8 mouse cellular contexts compared by ENCODE assay signal in the genomic region with DNA sequence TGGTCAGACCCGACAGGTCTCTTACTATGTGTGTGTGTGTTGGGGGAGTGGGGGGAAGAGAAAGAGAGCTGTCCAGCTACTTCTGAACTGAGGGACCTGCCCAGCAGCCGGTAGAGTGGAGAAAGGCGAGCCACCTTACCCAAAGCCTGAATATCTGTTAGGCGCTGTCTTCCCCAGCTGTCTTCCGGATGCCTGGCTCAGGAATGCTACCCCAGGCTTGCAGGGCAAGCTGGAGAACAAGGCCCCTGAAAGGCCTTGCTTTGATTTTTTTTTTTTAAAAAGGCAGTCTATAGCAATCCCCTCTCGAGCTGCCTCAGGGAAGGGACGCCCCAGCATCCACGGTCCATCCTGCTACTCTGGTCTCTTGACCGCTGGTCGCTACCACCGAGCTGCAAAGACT. TPM values are rescaled to one million over a fixed set of nuclear protein-coding genes. Genes with fewer than 3 reads are reported as not detected.
A peak's percentile ranks its signal among the peaks of the same experiment; 100 is the strongest.
DNase-seq lines count a peak whose midpoint lies in the region; ATAC-seq lines count a peak whose summit lies in the region.

No protein-coding gene starts in this region.

- H3K4me3 ChIP-seq in heart, embryonic 13.5 days, result no peak overlapping the region
- no peak overlapping the region for H3K4me3 ChIP-seq in embryonic facial prominence, embryonic 15.5 days (replicated peaks)
- no peak overlapping the region for H3K4me3 ChIP-seq in limb, embryonic 13.5 days

- H3K27me3 ChIP-seq in heart, embryonic 13.5 days (replicated peaks), result no peaks in the 10 kb centered on the region
- H3K27me3 ChIP-seq in embryonic facial prominence, embryonic 15.5 days, result no peaks in the 10 kb centered on the region
- no peaks in the 10 kb centered on the region for H3K27me3 ChIP-seq in limb, embryonic 13.5 days

- DNase-seq in heart, postnatal 4 days, result no peak
- DNase-seq in ES-CJ7 (ENCODE audit: low read depth, low spot score), result peak; percentile 34
- DNase-seq in right cerebral cortex, postnatal 25 days, result no peak
- no peak for DNase-seq in thymus, adult 18-20 months
- no peak for DNase-seq in gastrocnemius, adult 8-10 months (ENCODE audit: low spot score in 2 of 2)

- peak overlapping the region; percentile 96 for H3K9ac ChIP-seq in heart, embryonic 13.5 days
- no peak overlapping the region for H3K9ac ChIP-seq in embryonic facial prominence, embryonic 15.5 days
- H3K9ac ChIP-seq in limb, embryonic 13.5 days, result peak overlapping the region; percentile 99; the same call in 1 of the 2 replicates

- peaks cover 10% of the 10 kb centered on the region; the same call in 1 of the 2 replicates for H3K36me3 ChIP-seq in heart, embryonic 13.5 days
- H3K36me3 ChIP-seq in embryonic facial prominence, embryonic 15.5 days, result no peaks in the 10 kb centered on the region
- peaks cover 6% of the 10 kb centered on the region; the same call in 1 of the 2 replicates for H3K36me3 ChIP-seq in limb, embryonic 13.5 days

- no peaks in the 10 kb centered on the region for H3K9me3 ChIP-seq in heart, embryonic 13.5 days
- no peaks in the 10 kb centered on the region for H3K9me3 ChIP-seq in embryonic facial prominence, embryonic 15.5 days (replicated peaks)
- no peaks in the 10 kb centered on the region for H3K9me3 ChIP-seq in limb, embryonic 13.5 days

- no peak for ATAC-seq in heart, embryonic 13.5 days (ENCODE audit: extremely low read depth, insufficient number of reproducible peaks, low FRiP score, low TSS enrichment)
- no peak for ATAC-seq in embryonic facial prominence, embryonic 15.5 days (ENCODE audit: insufficient number of reproducible peaks, low FRiP score, low TSS enrichment, low read depth)
- no peak for ATAC-seq in limb, embryonic 13.5 days (ENCODE audit: low FRiP score, low read depth)

- 33% methylated on average over 11 of the region's 11 CpGs for WGBS in heart, embryonic 13.5 days
- WGBS in embryonic facial prominence, embryonic 15.5 days, result 33% methylated on average over 11 of the region's 11 CpGs
- 33% methylated on average over 11 of the region's 11 CpGs for WGBS in limb, embryonic 13.5 days

- H3K27ac ChIP-seq in heart, embryonic 13.5 days (replicated peaks), result peak overlapping the region; percentile 97
- peak overlapping the region; percentile 85 for H3K27ac ChIP-seq in embryonic facial prominence, embryonic 15.5 days (replicated peaks)
- H3K27ac ChIP-seq in limb, embryonic 13.5 days, result peak overlapping the region; percentile 89; the same call in 1 of the 2 replicates

- H3K4me2 ChIP-seq in heart, embryonic 13.5 days, result peak overlapping the region; percentile 99; the same call in 1 of the 2 replicates
- peak overlapping the region; percentile 79; the same call in 1 of the 2 replicates for H3K4me2 ChIP-seq in embryonic facial prominence, embryonic 15.5 days (replicated peaks)
- H3K4me2 ChIP-seq in limb, embryonic 13.5 days (replicated peaks), result peak overlapping the region; percentile 98

- H3K4me1 ChIP-seq in heart, embryonic 13.5 days, result peaks cover 56% of the 10 kb centered on the region
- H3K4me1 ChIP-seq in embryonic facial prominence, embryonic 15.5 days, result peaks cover 55% of the 10 kb centered on the region
- peaks cover 51% of the 10 kb centered on the region for H3K4me1 ChIP-seq in limb, embryonic 13.5 days

RNA-seq across cellular contexts. Expression of a gene that starts 32.6 kb away (rescaled TPM):
- 83.7 and 88.0 TPM in 2 replicates for polyA plus RNA-seq in heart, embryonic 13.5 days (2015; fragmentation: Nextera tagmentation; extraction: Ambion mirVana)
- total RNA-seq in heart, postnatal 4 days (2021), result 100 to 1,000 TPM; 115 to 116 TPM
- 90.2 and 94.5 TPM in 2 replicates for polyA plus RNA-seq in embryonic facial prominence, embryonic 15.5 days (2015; fragmentation: Nextera tagmentation; extraction: Ambion mirVana)
- polyA plus RNA-seq in limb, embryonic 13.5 days (2015; fragmentation: Nextera tagmentation; extraction: Ambion mirVana), result 86.4 and 94.5 TPM in 2 replicates
- total RNA-seq in gastrocnemius, adult 8-10 months (2022), result 10 to 100 TPM; 36.3 to 53.3 (median 39.2) TPM

RNA-seq across cellular contexts. Expression of a gene that starts 49.0 kb away (rescaled TPM):
- 4.4 and 5.2 TPM in 2 replicates for polyA plus RNA-seq in heart, embryonic 13.5 days (2015; fragmentation: Nextera tagmentation; extraction: Ambion mirVana)
- total RNA-seq in heart, postnatal 4 days (2021), result 10 to 100 TPM; 14.1 to 16.5 TPM
- polyA plus RNA-seq in embryonic facial prominence, embryonic 15.5 days (2015; fragmentation: Nextera tagmentation; extraction: Ambion mirVana), result 7.9 and 9.3 TPM in 2 replicates
- 12.7 and 13.8 TPM in 2 replicates for polyA plus RNA-seq in limb, embryonic 13.5 days (2015; fragmentation: Nextera tagmentation; extraction: Ambion mirVana)
- 1 to 10 TPM; 3.6 to 5.8 (median 4.7) TPM for total RNA-seq in gastrocnemius, adult 8-10 months (2022)
